Mouse (Mus musculus) NIH3T3 (cell line): ENCODE data around the gene Slamf7.
"Not testable (repeated sequence)": the region's sequence is repeated elsewhere in the genome, so short reads cannot be mapped to it uniquely, and the experiment has no call there.

Source experiments
- DNase-seq: peaks from one replicate; pipeline ENCODE4 v3.0.0-alpha.2; 2012; ENCODE audit warnings: low read depth

The Slamf7 gene

DNA sequence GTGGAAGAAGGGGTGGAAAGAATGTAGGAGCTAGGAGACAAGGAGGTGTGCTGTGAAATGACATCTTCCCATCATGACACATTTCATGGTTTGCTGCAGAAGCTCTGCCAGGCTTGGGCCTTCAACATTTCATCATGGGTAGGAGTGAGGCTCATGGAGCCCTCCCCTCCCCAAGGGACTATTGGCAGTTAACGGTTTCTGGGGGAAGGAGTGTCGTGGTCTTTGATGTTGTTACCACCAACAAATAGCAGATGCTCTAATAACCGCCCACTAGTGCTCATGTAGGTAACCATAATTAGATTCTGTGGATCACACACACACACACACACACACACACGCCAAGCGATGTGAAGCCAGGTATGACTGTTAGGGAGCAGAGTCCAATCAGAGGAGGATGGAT is at the start of gene Slamf7:
TSS of gene Slamf7 (minus strand) at position 302 of the 400 bp plus-strand sequence.
- DNase-seq = no peak

- peak; percentile 14 for DNase-seq
These were observed 46.1 kb upstream of the Slamf7 start for GRCm38 (mm10) chr1:171698983-171699382.

DNA sequence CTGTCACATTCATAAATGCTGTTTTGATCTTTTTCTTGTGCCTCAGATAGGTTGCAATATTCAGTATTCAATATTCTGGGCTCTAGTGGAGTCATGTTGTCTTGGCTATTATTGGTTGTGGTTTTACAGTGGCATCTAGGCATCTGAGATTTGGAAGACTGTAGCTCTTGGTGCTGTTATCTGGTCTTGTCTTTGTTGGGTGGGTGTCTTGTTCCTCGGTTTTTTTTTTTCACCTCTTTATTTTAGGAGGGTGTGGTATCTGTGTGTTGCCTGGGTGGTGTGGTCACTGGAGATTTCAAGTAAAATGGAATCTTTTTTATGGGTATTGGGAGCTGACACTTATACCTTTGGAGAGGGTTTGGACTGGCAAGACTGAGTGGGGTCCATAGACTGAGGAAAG is 41.1 kb upstream of the Slamf7 start:
- DNase-seq = no peak

GRCm38 (mm10) chr1:171687320-171687719 is 34.5 kb upstream of the Slamf7 start:
- DNase-seq = no peak

- no peak for DNase-seq
These were observed 32.1 kb upstream of the Slamf7 start for GRCm38 (mm10) chr1:171684923-171685322.

DNA sequence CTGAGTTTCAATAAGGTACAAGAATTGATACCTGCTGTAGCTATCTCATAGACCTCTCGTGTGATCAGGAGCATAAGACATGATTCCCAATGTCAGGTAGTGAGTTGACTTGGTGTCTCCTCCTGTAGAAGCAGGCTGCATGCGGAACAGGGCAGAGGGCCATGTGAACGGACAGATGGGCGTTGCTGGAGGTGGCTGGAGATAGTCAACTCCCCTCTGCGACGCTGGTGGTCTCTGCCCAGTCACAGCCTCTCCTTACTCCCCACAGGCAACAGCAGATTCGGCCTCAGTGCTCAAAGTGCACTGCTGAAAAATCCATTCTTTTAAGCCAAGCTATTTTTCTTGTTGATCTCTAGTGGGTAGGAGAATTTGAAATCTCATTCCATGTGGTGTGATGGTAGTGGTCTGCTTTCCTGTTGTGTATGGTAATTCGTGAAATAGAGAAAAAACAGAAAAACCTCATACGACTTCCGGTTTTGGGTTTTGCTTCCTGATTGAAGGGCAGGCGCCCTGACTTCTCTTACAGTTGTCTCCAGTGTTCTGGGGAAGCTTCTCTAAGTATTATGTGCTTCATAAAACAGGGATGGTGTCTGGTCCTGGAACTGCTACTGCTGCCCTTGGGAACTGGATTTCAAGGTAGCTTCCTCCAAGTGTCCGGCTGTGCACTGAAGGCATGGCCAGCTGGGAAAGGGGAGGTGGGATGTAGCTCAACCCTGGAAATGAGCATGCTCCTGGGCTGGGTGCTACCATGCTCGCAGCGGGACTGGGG is 28.9 kb upstream of the Slamf7 start, which contains the start of gene Cd48:
TSS of gene Cd48 (plus strand) at position 479 of the 769 bp plus-strand sequence.
- DNase-seq = no peak

- DNase-seq = no peak
These were observed 28.2 kb upstream of the Slamf7 start for GRCm38 (mm10) chr1:171681009-171681408.

DNA sequence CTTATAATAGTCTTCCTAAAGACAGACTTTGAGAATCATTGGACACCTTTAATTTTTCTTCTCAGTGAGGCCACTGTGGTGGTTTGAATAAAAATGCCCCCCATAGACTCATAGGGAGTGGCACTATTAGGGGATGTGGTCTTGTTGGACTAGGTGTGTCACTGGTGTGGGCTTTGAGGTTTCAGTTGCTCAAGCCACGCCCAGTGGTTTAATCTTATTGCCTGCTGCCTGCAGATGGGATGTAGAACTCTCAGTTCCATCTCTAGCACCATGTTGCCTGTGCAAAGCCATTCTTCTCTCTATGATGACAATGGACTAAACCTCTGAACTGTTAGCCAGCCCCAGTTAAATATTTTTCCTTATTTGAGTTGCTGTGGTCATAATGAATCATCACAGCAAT is 24.9 kb upstream of the Slamf7 start:
- DNase-seq = no peak

DNA sequence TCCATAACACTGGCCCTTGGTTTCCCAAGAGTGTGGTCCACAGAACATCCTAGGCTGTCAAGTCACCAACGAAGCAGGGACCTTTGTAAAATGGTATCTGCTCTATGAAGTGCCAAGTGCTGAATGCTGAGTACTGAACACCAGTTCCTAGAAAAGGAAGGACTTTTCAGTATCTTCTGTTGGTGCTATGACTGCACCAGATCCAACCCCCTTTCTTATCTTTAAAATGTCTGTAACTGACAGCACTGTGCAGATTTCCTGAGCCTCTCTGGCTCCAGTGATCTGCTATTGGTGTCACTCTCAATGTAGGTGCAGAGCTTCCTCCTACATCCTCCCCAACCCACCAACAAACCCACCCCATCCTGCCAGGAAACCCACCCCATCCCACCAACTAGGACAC is 21.6 kb upstream of the Slamf7 start:
- no peak for DNase-seq

DNA sequence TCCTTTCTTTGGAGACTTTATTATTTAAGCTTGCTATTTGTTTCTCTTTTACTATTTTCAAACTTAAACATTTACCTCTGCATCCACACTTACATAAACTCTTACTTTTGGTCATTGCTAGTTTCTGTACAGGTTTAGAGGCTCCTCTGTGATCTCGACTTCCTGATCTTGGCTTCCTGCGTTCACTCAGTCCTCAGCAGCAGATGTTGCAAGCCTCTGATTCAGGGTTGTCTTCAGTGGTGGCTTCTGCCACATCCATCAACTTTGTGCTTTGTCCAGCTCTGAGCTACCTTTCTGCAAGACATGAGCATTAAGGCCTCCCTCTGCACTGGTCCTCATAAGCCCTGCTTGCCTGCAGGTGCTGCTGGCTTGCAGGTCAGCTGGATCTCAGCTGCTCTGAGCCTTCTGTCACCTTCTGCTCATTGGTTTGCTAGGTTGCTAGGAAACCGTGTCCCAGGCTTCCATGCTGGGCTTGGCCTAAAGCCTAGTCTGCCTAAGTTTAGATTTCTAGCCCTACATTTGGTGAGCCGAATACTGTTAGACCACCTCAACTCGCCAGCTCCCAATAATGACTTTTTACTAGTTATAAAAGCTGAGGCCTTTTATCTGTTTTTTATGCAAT is 20.1 kb upstream of the Slamf7 start:
- no peak for DNase-seq

DNA sequence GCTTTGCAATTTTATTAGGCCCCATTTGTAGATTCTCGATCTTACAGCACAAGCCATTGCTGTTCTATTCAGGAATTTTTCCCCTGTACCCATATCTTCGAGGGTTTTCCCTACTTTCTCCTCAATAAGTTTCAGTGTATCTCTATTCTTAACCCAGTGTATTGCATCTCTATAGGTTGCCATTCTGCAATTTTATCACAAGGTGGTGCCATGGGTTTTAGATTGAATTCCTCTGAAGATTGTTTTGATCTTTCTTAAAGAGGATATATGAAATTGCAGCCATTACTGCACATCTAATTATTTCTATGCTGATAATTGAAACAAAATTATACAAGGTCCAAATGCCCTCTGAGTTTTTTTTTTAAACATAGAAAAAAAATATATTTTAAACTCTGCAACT is 19.6 kb upstream of the Slamf7 start:
- DNase-seq = not testable (repeated sequence)

GRCm38 (mm10) chr1:171667160-171667559 is 14.3 kb upstream of the Slamf7 start:
- no peak for DNase-seq

GRCm38 (mm10) chr1:171666350-171666749 is 13.5 kb upstream of the Slamf7 start:
- no peak for DNase-seq

DNA sequence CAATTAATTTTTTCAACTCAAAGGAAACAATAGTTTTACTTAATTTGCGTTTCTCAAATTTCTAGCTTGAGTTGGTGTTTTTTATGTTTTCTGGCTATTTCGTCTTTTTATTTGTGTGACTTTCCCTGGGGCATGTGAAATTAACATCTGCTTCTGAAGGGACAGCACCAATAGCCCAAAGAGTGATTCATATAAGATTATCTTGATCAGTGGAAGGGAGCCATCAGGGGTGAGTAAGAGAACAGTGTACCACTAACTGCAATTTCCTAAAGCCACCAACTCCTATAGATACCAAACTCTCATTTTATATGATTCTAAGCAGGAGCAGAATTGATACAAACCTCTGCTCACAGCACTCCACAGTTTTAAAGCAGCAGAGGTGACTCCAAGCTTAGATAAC is 10.9 kb upstream of the Slamf7 start:
- DNase-seq = no peak

GRCm38 (mm10) chr1:171661482-171661881 is 8.6 kb upstream of the Slamf7 start:
- DNase-seq = no peak

DNA sequence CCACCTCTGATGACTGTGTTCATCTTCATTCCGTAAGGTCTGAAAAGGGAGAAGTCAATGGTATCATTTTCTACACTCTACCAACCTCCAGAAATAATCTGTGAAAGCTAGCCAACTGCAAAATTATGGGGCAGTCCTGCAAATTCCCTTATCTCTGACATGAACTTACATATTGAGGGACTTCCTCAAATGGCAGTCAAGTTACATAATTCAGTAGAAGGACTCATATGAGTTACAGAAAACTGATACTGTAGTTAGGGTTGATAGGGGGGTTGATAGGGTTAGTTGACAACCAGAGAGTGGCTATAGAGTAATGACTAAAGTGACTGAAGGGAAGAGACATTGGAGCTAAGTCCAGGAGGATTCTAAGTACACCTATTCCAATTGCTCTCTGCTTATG is 7.6 kb upstream of the Slamf7 start:
- no peak for DNase-seq

GRCm38 (mm10) chr1:171658561-171658991 is 5.7 kb upstream of the Slamf7 start:
- DNase-seq = no peak

- DNase-seq = no peak
These were observed 4.0 kb downstream of the Slamf7 start for GRCm38 (mm10) chr1:171648840-171649239.

DNA sequence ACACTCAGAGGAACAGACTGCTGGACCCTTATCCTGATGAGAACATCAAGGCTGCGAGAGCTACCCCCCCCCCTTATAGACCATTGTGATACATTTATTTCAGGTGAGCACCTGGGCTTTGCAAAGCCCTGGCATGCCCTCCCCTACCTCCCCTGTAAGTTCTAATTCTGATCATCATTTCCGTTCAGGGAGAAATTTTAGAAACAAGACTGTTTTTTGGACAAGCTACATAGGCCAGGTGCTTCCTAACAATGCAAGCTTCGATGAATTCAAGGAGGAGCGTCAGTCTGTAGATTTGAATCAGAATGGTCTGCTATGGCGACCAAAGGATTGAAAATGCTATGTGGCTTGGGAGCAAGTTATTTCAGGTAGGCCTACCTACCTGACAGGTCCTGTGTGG is 5.1 kb downstream of the Slamf7 start:
- no peak for DNase-seq

DNA sequence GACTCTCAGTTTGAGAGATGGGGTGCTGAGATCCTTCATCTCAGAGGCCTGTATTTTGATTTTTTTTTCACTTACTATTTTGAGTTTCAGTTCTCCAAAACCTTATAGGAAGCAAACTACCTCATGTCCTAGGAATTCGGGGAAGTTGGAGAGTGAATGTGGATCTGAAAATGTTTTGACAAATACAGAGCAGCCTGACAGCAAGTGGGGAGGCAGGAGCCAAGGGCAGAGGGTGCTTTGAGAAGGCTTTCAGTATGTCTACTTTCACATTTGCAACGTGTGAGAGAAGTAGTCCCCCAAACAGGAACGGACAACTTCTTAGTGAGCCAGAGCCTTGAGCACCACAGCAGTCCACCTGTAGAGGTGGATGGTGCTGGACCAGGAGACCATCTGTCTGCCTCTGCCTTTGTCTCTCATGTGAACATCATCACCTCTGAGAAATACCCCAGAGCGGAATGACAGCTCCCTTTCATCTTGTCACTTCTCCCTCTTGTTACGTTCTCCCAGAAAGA is 6.3 kb downstream of the Slamf7 start:
- no peak for DNase-seq

GRCm38 (mm10) chr1:171643612-171644011 is 9.2 kb downstream of the Slamf7 start:
- DNase-seq = no peak

GRCm38 (mm10) chr1:171640796-171641195 is 12.0 kb downstream of the Slamf7 start:
- no peak for DNase-seq

DNA sequence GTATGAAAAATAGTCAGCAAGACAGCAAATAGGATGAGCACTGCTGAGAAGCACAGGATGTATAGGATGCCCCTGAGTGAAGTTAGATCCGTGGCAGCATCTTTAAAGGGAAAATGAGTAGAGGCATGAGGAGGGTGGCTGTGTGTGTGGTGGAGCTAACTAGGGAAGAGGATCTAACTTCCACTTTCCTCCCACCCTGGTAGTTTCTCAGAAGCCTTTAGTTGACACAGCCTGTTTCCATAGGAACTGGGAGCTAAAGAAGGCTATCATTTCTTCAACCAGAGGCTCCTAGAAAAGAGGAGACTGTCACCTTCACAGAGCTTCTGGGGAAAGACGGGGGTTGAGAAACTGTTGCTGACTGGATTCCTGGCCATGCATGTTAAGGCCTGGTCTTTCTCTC is 14.1 kb downstream of the Slamf7 start:
- no peak for DNase-seq
